Mouse (Mus musculus) cerebellum, adult 2 months (tissue): Measurements from ENCODE around the gene Gm28374. TPM values are rescaled to one million over a fixed set of nuclear protein-coding genes. Genes with fewer than 3 reads are reported as not detected.
"Not testable (repeated sequence)": the region's sequence is repeated elsewhere in the genome, so short reads cannot be mapped to it uniquely, and the experiment has no call there.

Experiments
- DNase-seq, 2 experiments: peaks; one replicate each; pipeline ENCODE4 v3.0.0; 2021
- H3K27ac ChIP-seq: fragments of 200-500 bp; 2 replicates; pipeline ENCODE4 v1.5.1; 2012; ENCODE audit warnings: low read length, control low read depth, inconsistent platforms; ENCODE audit not compliant: insufficient read depth
- H3K27me3 ChIP-seq: fragments of 200-500 bp; 2 replicates; pipeline ENCODE4 v1.6.1; 2012; ENCODE audit warnings: inconsistent platforms, mild to moderate bottlenecking, low read length, moderate library complexity; ENCODE audit not compliant: control insufficient read depth, insufficient read depth
- H3K4me1 ChIP-seq: fragments of 200-500 bp; 2 replicates; pipeline ENCODE4 v1.6.1; 2011; ENCODE audit warnings: low read length; ENCODE audit not compliant: control insufficient read depth, insufficient read depth
- H3K4me3 ChIP-seq: fragments of 200-500 bp; replicated peaks from 2 replicates; pipeline ENCODE3; 2011; ENCODE audit warnings: mild to moderate bottlenecking, low read depth, low read length, control low read depth; ENCODE audit not compliant: insufficient read depth
- CTCF ChIP-seq: fragments of 200-500 bp; IDR thresholded peaks from 2 replicates; pipeline ENCODE4 v1.5.1; 2011; ENCODE audit warnings: low read depth, mild to moderate bottlenecking, control low read depth, low read length, moderate library complexity, borderline replicate concordance; ENCODE audit not compliant: insufficient read depth
- POLR2A ChIP-seq: fragments of 200-500 bp; IDR thresholded peaks from 2 replicates; pipeline ENCODE4 v1.6.1; 2011; ENCODE audit warnings: low read length, control low read depth, borderline replicate concordance; ENCODE audit not compliant: insufficient read depth
- WGBS: fragments of 180-500 bp; shearing (Covaris S2); methylation state at CpG from one replicate; pipeline ENCODE4 v1.1.7; 2018; 5-methylcytosine and 5-hydroxymethylcytosine counted together
- polyA plus RNA-seq: library from polyadenylated mRNA; depleted of rRNA; stranded (reverse); fragments of >200 nt; gene quantifications from 2 replicates; pipeline ENCODE4 v1.2.3, GENCODE M21; 2012; rRNA removed

The Gm28374 gene
- 0.78 and 1.3 TPM in 2 replicates for polyA plus RNA-seq

- 29% methylated on average over 9 of the region's 9 CpGs for WGBS
- Histone ChIP-seq H3K27ac (no peak within 1 kb of the TSS), H3K4me3 (no peak within 1 kb of the TSS), H3K4me1 (0 out of 2 replicates have a peak, but pooled peaks cover 3% of the 10 kb centered on the region), H3K27me3 (no peaks in the 10 kb centered on the region)
- no peak for DNase-seq
- no peak for TF ChIP-seq POLR2A
- no peak for TF ChIP-seq CTCF
Observed at GRCm38 (mm10) chr19:6082156-6082555, at the start of gene Gm28374. TSS of gene Gm28374 (minus strand) at chr19:6082256.

- DNase-seq, H3K27me3 ChIP-seq, H3K4me1 ChIP-seq, H3K4me3 ChIP-seq, H3K27ac ChIP-seq: not testable (repeated sequence)
- 74% methylated on average over 7 of the region's 7 CpGs for WGBS
Observed at GRCm38 (mm10) chr19:6130414-6131128, 48.5 kb upstream of the Gm28374 start.

GRCm38 (mm10) chr19:6127760-6128341 lies 45.8 kb upstream of the Gm28374 start, which contains the start of gene Snx15:
TSS of gene Snx15 (minus strand) at chr19:6128304.
- DNase-seq, result peak; percentile 97 to 98
- H3K27ac ChIP-seq, result peak within 1 kb of the TSS; percentile 67
- H3K4me3 ChIP-seq, result peak within 1 kb of the TSS; percentile 62
- H3K4me1 ChIP-seq, result no peaks in the 10 kb centered on the region; the same call in 1 of the 2 replicates
- no peaks in the 10 kb centered on the region for H3K27me3 ChIP-seq
- TF ChIP-seq CTCF (no peak), POLR2A (peak; percentile 67; the same call in 1 of the 2 replicates)
- WGBS, result under 1% methylated on average over 32 of the region's 32 CpGs

GRCm38 (mm10) chr19:6126789-6127580 lies 44.9 kb upstream of the Gm28374 start:
- 69% methylated on average over 10 of the region's 10 CpGs for WGBS
- TF ChIP-seq CTCF (no peak), POLR2A (no peak)
- no peak for DNase-seq
- H3K27me3 ChIP-seq, result no peaks in the 10 kb centered on the region
- H3K27ac ChIP-seq, result 0 out of 2 replicates have a peak overlapping the region, but pooled peaks have one; percentile 17
- H3K4me1 ChIP-seq, result no peaks in the 10 kb centered on the region; the same call in 1 of the 2 replicates
- peak overlapping the region; percentile 62 for H3K4me3 ChIP-seq

GRCm38 (mm10) chr19:6126289-6126688 lies 44.2 kb upstream of the Gm28374 start:
- peak; percentile 54; the same call in 1 of the 2 replicates for TF ChIP-seq CTCF
- no peak for TF ChIP-seq POLR2A
- 24% methylated on average over 4 of the region's 4 CpGs for WGBS
- Histone ChIP-seq H3K27me3 (no peaks in the 10 kb centered on the region), H3K27ac (no peak overlapping the region), H3K4me3 (no peak overlapping the region), H3K4me1 (no peaks in the 10 kb centered on the region; the same call in 1 of the 2 replicates)
- peak in 1 of 2 experiments; percentile 47 for DNase-seq

GRCm38 (mm10) chr19:6124898-6125297 lies 42.8 kb upstream of the Gm28374 start:
- no peak for TF ChIP-seq CTCF
- no peak for TF ChIP-seq POLR2A
- no peak overlapping the region for H3K4me3 ChIP-seq
- H3K27ac ChIP-seq, result no peak overlapping the region
- DNase-seq, result no peak
- no peaks in the 10 kb centered on the region for H3K27me3 ChIP-seq
- 49% methylated on average over 2 of the region's 2 CpGs for WGBS
- H3K4me1 ChIP-seq, result no peaks in the 10 kb centered on the region; the same call in 1 of the 2 replicates

- DNase-seq, result no peak
- WGBS, result 30% methylated on average over 8 of the region's 8 CpGs
- H3K4me1 ChIP-seq, result no peaks in the 10 kb centered on the region; the same call in 1 of the 2 replicates
- no peak overlapping the region for H3K4me3 ChIP-seq
- H3K27ac ChIP-seq, result no peak overlapping the region
- TF ChIP-seq CTCF (no peak), POLR2A (no peak)
- H3K27me3 ChIP-seq, result no peaks in the 10 kb centered on the region
Observed at GRCm38 (mm10) chr19:6123330-6123729, 41.3 kb upstream of the Gm28374 start.
